Mouse (Mus musculus) left cerebral cortex, postnatal 25 days (tissue): Measurements from ENCODE around the gene Gm7876. TPM values are rescaled to one million over a fixed set of nuclear protein-coding genes. Genes with fewer than 3 reads are reported as not detected.
"Not testable (repeated sequence)": the region's sequence is repeated elsewhere in the genome, so short reads cannot be mapped to it uniquely, and the experiment has no call there.

ENCODE experiments used
- DNase-seq, 2 experiments: peaks; one replicate each; pipeline ENCODE4 v3.0.0; 2022; ENCODE audit warnings: low spot score in 2 of 2, mixed read lengths in 1 of 2
- intact Hi-C: fragments of 180-260 bp; cut with DNase I; formaldehyde crosslinking; loops from one replicate; pipeline ENCODE4 v1.15.1; 2025
- total RNA-seq, 2 experiments: library from RNA; stranded (reverse); gene quantifications; 2 replicates each; pipeline ENCODE4 v1.2.3; 2021

Gm7876 gene
- not detected for total RNA-seq

DNA sequence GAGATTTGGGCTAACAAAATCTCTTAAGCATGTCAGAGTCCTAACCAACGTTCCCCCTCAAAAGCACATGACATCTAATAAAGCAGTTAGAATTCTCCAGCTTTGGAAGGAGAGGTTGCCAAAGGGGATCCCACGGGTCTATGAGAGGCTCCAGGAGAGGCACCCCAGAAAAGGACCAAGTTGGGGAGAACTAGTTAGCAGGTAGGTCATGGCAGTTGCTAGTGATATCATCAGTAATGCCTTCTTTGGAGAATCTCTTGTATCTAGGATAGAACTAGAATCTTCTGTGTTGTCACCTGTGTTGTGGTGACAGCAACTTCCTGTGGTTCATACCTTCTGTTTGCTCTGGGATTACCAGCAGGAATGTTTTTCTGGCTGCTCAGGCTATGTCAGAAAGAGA lies at the start of gene Gm7876:
Gene Gm7876, plus strand, starts transcription at position 301 of the 400 bp plus-strand sequence.
- DNase-seq, intact Hi-C loops: not testable (repeated sequence)

DNA sequence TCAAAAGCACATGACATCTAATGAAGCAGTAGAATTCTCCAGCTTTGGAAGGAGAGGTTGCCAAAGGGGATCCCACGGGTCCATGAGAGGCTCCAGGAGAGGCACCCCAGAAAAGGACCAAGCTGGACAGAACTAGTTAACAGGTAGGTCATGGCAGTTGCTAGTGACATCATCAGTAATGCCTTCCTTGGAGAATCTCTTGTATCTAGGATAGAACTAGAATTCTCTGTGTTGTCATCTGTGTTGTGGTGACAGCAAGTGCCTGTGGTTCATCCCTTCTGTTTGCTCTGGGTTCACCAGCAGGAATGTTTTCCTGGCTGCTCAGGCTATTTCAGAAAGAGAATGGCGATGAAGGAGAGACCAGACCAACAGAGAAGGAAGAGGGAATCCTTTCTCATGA lies 45.1 kb upstream of the Gm7876 start, which contains the start of gene Gm3239:
Gene Gm3239, plus strand, starts transcription at position 301 of the 400 bp plus-strand sequence.
- DNase-seq, intact Hi-C loops: not testable (repeated sequence)

DNA sequence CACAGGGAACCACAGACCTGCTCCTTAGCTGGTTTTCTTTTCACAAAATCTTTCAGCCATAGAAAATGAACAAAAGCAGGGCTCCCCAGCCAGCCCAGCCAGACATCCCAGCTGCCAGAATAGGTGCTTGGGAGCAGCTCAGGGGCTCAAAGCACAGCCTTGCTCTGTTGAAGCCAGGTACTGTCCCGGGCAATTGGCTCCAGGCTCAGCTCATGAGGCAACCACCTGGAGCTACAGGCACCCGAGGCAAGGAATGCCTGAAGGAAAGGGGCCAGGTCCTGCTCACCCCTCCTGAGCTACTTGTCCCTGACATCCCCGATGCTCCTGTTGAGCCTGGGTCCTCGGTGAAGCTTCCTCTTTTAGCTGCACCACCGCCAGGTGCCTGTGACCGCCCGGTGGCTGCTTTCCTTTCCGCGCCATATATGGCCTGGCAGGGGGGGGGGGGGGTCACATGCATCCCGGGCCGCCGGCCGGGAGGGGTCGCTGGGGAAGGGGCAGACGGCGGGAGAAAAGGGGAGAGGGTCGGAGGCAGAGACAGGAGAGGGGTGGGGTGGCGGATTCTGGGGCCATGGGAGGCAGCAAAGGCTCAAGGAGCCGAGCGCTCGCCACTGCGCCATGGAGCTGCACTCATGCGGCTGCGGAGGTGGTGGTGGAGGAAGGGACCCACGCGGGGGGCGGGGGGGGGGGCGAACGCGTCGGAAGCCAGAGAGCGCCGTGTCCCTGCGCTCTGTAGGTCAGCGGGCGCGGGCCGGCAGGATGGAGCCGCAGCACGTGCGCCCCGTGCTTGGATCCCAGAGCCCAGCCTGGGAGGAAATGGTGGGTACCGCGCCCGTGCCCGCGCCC lies 17.2 kb downstream of the Gm7876 start, which contains the start of gene Gm3252:
Gene Gm3252, plus strand, starts transcription at position 738 of the 843 bp plus-strand sequence.
- intact Hi-C loops, DNase-seq: not testable (repeated sequence)

Other genes starting within 250 kb of the Gm7876 start
- gene Gm3182, start 227.5 kb upstream of the Gm7876 start, total RNA-seq = not detected
- not detected for gene Gm3047, start 153.8 kb upstream of the Gm7876 start, total RNA-seq
- under 1 TPM; 0.32 to 0.44 TPM for gene Gm8159, start 76.9 kb upstream of the Gm7876 start, total RNA-seq
- under 1 TPM in 1 of 2 experiments, not detected in 1; 0.23 TPM for gene Gm3239, start 45.0 kb upstream of the Gm7876 start, total RNA-seq
- gene Gm3252, start 17.5 kb downstream of the Gm7876 start, total RNA-seq = under 1 TPM in 1 of 2 experiments, not detected in 1; 0.43 TPM
- gene Gm9602, start 67.1 kb downstream of the Gm7876 start, total RNA-seq = not detected
- gene Gm3269, start 128.9 kb downstream of the Gm7876 start, total RNA-seq = not detected
- gene Gm3264, start 146.3 kb downstream of the Gm7876 start, total RNA-seq = not detected
- not detected for gene Gm3278, start 183.2 kb downstream of the Gm7876 start, total RNA-seq